Mouse (Mus musculus) forelimb bud, embryonic 11.5 days (tissue): ENCODE measurements around the gene Camta1.
A peak's percentile ranks its signal among the peaks of the same experiment; 100 is the strongest.

Experiments
- DNase-seq: peaks from one replicate; pipeline ENCODE4 v3.0.0-alpha.2; 2012; ENCODE audit warnings: low read depth, low spot score

Gene Camta1

DNA sequence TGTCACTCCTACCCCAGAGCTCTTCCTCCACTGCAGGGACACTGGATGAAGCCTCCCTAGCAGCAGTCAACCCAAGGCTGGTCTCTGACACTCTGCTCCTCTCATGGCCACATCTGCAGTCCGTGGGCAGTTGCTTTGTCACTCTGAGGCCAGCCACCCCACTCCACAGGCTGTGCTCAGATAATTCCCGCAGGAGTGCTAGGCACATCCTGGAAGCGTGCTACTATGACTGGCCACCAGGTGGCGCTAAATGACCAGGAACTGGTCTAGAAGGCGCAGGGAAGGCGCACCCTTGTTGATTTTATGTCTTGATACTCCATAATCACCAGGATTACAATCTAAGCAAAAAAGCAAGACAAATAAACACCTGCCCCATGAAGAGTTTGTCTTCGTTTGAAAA lies 704.8 kb downstream of the Camta1 start:
- peak; percentile 79 for DNase-seq

DNA sequence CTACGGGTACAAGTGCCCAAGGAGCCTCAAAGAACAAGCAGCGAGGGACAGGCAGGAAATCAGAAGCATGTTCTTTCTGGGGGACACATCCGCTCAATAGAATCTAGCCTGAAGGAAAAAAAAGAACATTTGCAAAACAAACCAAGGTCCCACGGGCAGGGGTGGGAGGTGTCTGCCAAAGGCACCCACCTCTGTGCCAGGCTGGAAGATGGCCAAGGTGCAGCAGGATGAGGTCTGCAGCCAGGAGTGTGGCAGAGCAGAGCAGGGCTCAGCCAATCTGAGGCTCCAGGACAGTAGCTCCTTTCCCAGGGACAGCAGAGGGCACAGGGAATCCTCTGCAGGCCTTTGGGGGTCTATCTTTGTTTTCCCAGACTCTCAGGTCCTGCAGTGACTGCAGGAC lies 706.1 kb downstream of the Camta1 start:
- DNase-seq: no peak

DNA sequence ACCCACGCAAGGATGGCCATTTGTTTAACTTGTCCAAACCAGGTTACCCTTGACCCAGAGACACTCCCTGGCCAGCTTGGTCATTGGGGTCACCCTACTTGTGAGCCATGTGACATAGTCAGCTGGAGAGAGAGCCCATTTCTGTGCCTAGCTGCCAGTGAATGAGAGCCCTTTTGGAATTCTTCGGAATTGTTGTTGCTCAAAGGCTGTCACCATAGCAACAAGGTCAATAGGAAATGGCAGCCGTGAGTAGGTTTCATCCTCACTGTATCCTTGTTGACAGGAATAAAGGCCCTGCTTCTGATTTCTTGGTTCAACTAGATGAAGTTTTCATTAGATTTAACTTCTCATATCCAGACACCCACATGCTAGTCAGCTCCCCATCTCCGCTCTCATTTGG lies 707.4 kb downstream of the Camta1 start:
- DNase-seq: no peak

DNA sequence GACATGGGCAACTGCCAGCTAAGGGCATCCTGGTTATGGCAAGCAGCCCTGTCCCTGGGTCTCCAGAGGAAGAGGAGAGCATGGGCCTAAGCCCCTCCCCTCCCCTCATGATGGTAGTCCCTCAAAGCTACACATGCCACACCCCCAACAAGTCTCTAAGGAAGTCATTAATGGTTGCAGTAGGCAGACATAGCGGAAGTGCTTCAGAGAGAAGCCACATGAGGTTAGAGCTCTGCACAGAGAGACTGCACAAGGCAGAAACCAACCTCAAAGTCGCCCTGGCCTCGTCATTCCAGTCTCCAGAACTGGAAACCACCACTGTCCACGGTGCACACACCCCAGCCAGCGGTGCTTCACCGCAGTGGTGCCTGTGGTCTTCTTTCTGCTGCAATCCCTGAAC lies 709.7 kb downstream of the Camta1 start:
- DNase-seq: no peak

DNA sequence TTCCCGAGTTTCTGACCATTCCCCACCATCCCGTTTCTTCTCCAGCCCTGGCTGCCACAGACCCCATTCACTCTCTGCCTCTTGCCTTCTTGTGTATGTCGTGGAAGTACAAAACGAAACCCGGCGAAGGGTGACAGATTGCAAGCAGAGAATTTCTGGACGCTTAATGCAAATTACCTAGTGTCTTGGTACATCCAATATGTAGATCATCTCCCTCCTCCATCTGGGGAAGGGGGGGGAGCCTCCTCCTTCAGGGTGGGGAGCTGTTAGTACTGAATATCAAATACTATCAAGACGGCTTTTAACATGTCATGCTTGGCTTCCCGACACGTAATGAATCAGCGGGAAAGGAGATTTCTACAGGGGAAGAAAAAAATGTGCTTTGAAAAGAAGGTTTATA lies 710.8 kb downstream of the Camta1 start:
- DNase-seq: no peak

DNA sequence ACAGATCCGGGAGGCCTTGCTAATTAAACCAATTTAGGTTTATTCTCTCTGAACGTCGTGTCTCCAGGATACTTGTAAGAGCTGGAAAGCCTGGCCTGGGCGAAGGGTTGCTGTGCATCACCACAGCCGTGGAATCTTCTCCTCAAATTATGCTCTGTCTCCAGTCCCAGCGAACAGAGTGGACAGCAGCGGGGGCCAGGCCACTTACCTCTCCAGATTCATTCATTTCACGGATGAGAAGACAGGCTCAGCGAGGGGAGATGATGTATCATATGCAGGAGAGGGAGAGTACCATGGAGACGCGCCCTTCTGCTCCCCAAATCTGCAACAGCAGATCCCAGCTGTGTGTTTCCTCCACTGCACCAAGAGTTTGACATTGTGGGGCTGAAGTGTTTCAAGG lies 711.6 kb downstream of the Camta1 start:
- DNase-seq: no peak

DNA sequence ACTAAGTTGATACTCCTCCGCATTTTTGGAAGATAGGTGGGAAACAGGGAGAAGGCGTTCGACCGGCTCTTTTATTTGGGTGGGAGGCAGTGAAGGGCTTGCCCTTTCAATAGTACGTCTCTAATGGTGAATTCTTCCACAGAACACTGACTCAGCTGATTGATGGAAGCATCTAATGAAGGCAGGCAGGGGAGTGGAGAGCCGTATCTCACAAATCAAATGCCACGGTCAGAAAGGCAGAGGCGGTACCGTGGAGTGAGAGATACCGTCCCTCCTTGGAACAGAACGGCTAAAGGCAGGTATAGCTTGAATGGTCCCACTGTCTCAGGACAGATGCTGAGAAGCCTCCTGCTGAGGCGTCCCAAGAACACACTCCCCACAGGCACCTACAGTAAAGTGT lies 714.1 kb downstream of the Camta1 start:
- no peak for DNase-seq

DNA sequence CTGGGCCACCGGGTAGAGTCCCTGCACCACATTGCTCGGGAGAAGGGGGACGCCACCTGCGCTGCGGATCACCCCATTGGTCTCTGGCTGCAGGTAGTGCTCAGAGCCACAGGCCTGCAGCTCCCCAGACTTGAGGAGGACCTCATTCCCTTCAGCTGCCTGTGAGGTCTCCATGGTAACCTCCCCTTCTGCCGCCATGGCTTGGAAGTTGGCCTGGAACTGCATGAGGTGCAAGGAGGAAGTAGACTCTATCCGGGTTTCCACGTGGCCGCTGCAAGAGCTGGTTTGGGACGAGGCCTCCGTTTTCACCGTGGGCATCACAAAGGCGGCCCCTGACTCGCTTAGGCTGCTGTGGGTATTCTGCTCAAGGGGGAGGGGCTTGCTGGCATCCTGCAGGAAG lies 717.6 kb downstream of the Camta1 start:
- DNase-seq: no peak

DNA sequence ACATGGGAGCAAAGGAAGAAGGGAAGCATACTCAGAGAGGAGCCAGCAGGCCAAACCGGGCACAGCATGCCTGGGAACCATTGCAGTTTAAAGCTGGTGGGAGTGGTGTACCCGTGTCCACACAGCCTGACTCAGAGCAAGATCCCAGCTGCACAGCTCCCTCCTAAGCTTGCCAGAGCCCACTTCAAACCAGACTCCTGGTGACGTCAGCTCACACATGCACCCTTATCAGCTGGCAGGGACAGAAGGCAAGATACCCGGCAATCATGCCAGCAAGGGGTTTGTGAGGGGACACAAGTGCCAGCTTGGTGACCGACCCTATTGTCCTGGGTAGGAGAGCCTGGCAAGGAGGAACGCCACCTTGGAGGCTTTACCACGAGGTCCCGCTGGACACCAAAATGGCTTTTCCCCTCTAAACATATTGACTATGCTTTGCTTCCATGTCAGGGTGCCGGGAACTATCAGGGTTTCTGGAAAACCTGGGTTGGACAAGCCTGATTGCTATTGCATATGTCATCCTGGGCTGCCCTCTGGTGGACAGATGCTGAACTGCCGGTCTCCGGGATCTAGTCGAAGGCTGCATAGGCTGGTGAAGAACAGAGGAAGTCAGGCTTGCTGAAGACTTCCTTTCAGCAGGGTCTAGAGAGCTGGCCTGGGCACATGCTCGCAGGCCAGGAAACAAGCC lies 720.3 kb downstream of the Camta1 start:
- peak; percentile 92 for DNase-seq

DNA sequence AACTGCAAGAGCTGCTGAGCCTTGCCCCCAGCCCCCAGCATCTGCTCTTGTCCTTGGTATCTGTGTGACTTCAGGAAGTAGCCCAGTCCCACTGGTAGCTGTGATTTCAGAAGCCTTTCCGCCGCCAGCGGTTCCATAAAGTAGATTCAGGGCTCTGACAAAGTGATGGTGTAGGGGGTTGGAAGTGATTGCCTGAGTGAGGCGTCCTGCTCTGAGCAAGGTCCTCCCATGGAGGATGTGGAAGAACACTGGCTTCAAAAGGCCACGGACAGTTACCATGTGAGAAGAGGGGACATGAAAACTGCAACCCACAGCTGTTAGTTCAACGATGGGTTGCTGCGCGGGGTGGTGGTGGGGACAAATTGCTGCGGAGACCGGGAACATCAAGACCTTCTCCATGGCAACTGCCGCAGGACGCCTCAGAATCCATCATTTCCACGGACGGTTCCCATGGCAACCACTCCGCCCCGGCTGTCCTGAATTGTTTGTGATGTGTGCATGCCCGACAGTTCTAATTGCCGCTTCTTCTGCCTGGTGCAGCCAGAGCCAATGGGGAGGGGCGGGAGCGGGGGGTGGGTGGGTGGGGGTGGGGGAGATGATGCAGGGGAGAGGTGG lies 721.2 kb downstream of the Camta1 start:
- peak; percentile 80 for DNase-seq

DNA sequence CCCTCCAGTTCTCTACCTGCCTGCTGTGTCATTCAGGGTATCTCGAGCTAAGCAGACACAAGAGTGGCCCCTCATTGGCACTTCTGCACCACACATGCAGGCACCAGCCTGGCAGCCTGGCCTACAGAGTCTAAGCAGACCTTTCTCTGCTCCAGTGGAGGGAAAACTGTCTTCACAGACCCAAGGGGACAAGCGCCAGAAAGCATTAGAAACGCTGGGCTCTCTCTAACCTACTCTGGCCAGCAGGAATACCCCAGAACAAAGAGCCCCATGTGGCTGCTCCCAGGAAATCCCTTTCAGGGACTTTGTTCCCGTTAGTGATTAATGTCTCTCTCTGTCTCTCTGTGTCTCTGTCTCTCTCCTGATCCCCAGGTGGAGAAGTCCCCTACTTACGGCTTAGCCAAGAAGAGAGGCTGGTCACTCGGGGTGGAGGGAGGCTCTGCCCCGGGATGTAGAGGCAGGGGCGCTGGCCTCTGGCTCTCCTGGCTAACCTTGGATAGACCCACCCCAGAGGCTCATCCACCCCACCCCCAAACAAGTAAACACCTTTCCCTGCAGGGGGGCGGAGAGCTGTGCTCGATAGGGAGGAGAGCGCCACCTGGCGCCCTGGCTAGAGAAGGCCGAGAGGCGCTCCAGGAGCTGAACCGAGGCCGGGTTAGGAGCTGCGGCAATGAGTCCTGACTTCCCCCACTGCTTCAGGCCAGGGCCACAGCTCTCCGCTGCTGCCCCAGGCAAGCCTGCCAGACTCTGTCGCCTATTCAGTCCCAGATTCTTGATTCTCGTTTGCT lies 722.4 kb downstream of the Camta1 start:
- DNase-seq: peak; percentile 84

DNA sequence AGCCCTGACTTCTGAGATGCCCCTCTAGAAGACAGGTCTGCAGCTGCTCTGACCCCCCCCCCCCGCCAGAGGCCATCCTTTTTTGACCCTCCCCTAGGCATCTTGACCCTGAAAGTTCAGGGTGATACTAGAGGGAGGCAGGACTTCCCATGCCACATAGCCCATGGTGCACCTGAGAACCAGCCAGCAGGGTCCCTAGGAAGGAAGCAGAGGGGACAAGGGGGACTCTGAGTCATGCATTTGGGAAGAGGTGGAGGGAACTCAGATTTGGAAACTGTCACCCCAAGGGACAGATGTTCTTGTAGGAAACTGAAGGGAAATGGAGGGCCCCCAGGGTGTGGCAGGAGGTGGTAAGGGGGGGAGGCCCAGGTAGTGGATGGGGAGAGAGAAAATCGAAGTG lies 723.1 kb downstream of the Camta1 start:
- no peak for DNase-seq

DNA sequence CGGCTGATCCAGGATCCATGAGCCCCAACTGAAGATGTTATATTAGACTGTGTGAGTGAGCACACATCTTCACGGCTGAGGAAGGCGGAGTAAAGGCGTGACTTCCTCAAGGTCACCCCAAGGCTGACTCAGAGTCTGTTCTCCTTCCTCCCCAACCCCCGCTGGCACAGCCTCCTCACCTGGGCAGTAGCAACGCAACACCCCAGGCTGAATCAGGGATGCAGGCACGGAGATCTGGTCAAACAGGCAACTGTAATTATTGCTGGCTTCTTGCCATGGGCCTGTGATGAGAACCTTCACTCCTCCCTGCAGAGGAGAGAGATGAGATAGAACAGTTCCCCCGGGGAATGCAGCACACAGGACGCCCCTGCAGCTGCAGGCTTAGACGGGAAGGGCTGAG lies 723.5 kb downstream of the Camta1 start:
- no peak for DNase-seq

DNA sequence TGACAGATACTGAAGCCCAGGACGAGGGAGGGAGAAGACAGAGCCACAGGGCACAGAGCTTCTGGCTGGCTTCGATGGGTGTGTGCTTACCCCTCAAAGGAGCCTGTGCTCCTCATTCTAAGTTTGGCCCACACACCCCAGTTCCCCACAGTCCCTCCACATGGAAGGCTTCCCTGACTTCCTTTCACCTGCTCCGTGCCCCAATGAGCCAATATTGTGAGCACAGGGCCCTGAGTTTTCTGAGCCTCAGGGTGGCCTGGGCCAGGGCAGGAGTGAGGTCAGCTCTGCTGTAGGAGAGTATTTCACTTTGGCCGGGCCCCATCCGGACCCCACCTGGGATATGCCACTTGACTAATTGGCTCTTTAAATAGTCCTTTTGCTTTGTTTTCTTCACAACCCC lies 724.0 kb downstream of the Camta1 start:
- DNase-seq: no peak

DNA sequence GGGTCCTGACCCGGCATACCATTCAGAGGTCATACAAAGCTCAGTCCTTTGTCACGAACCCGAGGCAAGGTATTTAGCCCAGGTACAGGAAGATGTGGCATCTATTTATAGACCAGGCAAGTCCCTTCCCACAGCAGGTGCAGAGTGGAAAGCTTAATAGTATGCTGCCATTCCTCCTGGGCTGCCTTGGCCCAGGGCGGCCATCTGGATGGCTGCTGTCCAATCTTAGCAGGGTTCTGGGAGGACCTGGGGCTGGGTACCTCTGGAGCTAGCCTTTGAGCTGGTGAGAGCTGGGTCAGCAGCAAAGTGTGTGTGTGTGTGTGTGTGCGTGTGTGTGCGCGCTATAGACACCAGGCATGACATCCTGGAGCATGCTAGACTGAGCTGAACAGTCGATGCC lies 726.2 kb downstream of the Camta1 start:
- DNase-seq: no peak

DNA sequence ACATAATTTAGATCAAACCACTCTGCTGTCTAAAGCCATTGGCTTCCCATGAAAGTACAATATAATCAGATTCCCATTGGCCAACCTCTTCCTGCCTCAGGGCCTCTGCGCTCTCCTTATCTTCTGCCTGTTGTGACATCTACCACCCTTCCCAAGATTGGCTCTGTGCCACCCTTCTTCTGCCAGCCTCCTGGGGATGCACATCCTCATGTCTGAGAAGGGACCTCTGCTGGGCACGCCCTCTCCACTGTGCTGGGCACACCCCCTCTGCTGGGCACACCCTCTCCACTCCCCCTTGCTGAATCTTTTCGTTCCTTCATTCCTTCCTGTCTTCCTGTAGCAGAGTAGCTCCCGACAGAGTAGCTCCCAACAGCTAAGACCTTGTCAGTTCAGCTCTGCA lies 727.9 kb downstream of the Camta1 start:
- no peak for DNase-seq

DNA sequence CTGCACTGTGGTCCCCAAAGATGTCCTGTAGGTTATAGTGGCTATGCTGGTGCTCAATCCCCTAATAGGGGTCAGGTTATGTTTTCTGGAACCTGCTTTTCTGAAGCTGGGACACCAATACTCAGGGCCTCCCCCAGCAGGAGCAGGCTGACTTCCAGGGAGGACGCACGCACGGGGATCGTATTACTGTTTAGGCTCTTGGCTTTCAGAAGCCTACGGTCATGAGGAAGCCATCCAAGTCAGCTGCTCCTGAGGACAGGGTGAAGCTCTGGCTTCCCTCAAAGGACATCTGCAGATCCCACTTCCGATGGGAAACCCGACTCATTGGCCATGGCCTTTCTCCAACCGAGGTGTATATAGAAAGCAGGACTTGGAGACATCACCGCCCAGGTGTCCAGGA lies 729.2 kb downstream of the Camta1 start:
- DNase-seq: no peak

DNA sequence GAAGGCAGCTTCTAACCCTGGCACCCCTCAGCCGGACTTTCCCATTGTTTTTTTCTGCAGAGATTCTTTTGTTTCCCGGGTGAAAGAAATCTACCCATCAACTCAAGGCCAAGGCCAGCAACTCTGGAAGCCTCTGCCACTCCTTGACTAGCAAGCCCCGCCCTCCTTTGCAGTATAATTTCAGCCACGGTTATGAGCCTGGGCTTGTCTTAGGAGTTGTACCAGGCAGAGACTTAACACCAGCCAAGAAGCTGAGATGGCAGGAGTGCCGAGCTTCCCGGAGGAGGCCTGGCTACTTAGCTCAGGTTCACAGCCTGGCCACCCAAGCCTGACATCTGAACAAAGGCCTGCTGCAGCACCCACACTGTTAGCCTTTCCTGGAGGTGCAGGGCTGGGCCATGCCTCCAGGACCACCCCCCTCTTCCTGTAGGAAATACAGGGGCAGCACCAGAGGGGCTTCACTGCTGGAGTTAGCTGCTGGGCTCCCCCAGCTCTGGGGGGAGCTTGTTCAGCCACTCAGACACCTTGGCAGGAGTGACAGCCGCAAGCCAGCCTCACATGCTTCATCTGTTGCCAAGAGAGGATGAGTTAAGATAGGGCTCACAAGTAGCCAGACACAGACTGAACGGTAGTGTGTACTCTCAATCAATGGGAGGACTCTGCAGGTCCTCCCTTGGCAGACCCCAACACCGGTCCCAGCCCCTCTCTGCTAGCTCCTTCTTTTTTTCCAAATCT lies 730.8 kb downstream of the Camta1 start:
- no peak for DNase-seq

DNA sequence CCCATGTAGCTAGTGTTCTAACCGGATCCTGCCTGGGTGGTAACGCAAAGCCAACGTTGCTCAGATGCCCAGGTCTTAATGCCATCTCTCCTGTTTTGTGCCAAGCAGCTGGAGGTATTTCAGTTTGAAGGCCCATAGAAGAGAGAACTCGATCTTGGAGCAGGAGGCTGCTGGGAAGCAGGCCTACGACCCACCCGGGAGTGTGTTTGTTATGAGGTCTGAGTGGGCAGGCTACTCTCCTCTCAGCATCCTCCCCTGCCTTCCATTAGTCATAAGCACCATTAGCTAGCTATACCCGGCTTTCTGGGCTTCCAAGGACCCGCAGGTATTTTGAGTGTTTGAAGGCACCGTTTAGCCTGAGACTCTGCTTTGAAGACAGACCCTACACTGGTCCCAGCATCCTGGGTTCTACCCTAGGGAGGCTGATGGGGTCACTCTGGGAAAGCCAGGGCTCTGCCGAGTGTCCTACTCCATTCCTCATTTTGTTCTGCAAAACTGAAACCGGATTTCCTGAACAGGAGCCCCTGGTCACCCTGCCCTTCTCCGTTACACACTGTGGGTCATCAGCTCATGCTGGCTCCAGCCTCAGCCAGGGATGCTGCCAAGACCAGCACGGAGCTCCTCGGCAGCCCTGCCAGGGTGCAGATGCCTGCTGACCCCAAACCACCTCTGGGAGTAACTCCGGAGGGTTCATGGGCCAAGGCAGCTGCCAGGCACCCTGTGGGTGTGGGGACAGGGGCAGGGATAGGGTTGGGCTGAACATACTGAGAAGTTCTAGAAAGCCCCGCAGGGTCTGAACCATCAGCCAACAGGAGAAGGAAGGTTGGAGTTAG lies 731.7 kb downstream of the Camta1 start:
- no peak for DNase-seq

DNA sequence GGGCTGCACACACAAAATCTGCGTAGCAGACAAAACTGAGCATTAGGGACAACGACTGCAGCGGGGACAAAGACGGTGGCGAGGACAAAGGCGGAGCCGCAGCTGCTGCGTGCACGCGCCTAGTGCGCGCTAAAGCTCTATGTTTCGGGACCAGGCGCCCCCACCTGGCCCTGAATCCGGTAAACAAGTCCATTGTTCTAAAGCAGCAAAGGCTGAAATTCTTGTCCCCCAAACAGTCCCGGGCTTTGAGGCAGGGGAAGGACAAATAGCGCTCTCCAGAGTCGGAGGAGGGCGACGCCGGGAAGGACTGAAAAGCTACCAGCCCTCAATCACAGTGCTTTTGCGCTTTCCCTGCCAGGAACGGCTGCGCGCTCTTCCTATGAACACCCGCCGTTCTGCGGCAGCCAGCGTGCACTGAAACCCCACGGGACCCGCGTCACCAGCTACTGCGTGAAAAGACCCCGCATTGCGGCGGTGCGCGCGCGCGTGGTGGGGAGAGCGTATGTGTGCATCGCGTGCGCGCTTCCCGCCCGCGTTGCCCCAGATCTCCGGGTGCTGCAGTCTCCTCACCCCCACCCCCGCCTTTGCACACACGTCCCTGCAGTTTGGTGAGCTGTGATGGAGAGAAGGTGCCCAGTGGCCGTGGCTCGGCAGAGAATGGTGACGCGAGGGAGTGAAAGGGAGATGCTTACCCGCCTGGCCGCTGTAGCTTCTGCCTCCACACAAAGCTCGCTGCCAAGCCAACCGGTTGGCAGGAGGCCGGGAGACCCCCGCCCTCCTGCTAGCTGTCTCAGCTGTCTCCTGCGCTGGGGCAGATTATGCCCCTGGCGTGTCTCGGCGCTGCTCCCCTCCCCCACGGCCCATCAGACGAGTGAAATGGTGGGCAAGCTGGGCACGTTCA lies 732.8 kb downstream of the Camta1 start:
- peak; percentile 89 for DNase-seq
